Mouse (Mus musculus) forebrain, embryonic 14.5 days (tissue): ENCODE measurements around the gene Krtap4-9. TPM values are rescaled to one million over a fixed set of nuclear protein-coding genes. Genes with fewer than 3 reads are reported as not detected.
"Not testable (repeated sequence)": the region's sequence is repeated elsewhere in the genome, so short reads cannot be mapped to it uniquely, and the experiment has no call there.

Source experiments
- ATAC-seq: fragments of 200-750 bp; cut with Nextera tagmentation; 2 replicates; pipeline ENCODE4 v1.8.0; 2017; ENCODE audit warnings: mild to moderate bottlenecking, moderate library complexity
- DNase-seq: peaks from one replicate; pipeline ENCODE4 v3.0.0-alpha.2; 2015; ENCODE audit warnings: low spot score
- H3K27ac ChIP-seq: fragments of 300-500 bp; sonication (generic); 2 replicates; pipeline ENCODE4 v1.5.1; 2014; ENCODE audit warnings: low read depth, mild to moderate bottlenecking, control low read depth, low read length, moderate library complexity
- H3K27me3 ChIP-seq: fragments of 300-500 bp; sonication (generic); replicated peaks from 2 replicates; pipeline ENCODE4 v1.6.1; 2014; ENCODE audit warnings: low read length, control low read depth, mixed read lengths; ENCODE audit not compliant: control insufficient read depth, insufficient read depth
- H3K36me3 ChIP-seq: fragments of 300-500 bp; sonication (generic); 2 replicates; pipeline ENCODE4 v1.6.1; 2014; ENCODE audit warnings: low read length, control low read depth; ENCODE audit not compliant: control insufficient read depth, insufficient read depth
- H3K4me1 ChIP-seq: fragments of 300-500 bp; sonication (generic); 2 replicates; pipeline ENCODE4 v1.6.1; 2014; ENCODE audit warnings: antibody characterized with exemption, low read length, control low read depth; ENCODE audit not compliant: control insufficient read depth, insufficient read depth
- H3K4me2 ChIP-seq: fragments of 300-500 bp; sonication (generic); 2 replicates; pipeline ENCODE4 v1.6.1; 2014; ENCODE audit warnings: mild to moderate bottlenecking, control low read depth, low read length
- H3K4me3 ChIP-seq: fragments of 300-500 bp; sonication (generic); 2 replicates; pipeline ENCODE4 v1.5.1; 2014; ENCODE audit warnings: low read depth, low read length, control low read depth
- H3K9ac ChIP-seq: fragments of 300-500 bp; sonication (generic); 2 replicates; pipeline ENCODE4 v1.6.1; 2014; ENCODE audit warnings: mild to moderate bottlenecking, low read length, control low read depth, moderate library complexity
- H3K9me3 ChIP-seq: fragments of 300-500 bp; sonication (generic); replicated peaks from 2 replicates; pipeline ENCODE4 v1.6.1; 2016; ENCODE audit warnings: low read length, control low read depth, mixed read lengths; ENCODE audit not compliant: control insufficient read depth
- WGBS: fragments of 180-500 bp; shearing (Covaris S2); extraction: QIAGEN DNeasy Blood & Tissue Kit; methylation state at CpG from one replicate; pipeline ENCODE4 v1.1.7; 2014; 5-methylcytosine and 5-hydroxymethylcytosine counted together
- polyA plus RNA-seq: library from polyadenylated mRNA; unstranded; fragments of >200 nt; fragmentation: Nextera tagmentation; extraction: Ambion mirVana; gene quantifications from 2 replicates; pipeline ENCODE4 v1.2.1, GENCODE M21; 2014

Krtap4-9 gene
- polyA plus RNA-seq, 1 experiment from 2014 or later: not detected

DNA sequence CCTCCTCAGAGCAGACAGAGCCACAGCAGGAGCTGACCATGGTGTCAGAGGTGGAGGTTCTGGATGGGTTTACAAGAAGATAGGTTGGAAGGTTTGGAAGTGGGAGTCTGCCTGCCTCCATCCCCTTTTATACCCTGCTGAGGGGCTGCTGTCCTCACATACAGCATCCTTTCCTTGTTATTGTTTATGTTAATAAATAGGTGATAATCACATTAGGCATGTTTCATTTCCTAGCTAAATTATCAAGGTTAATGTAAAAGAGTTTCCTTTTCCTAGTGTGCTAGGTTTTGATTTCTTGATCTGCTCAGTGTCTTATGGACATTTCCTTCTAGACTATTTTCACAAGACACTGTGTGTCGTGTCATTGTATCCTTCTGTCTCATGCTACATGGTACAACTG, 19.3 kb downstream of the Krtap4-9 start, which contains the start of gene Gm11554:
Gm11554 (minus strand) TSS at position 101 of the 400 bp plus-strand sequence.
- not testable (repeated sequence) for H3K4me3 ChIP-seq, H3K4me1 ChIP-seq, H3K4me2 ChIP-seq, H3K9me3 ChIP-seq, H3K9ac ChIP-seq, DNase-seq, H3K27ac ChIP-seq, ATAC-seq, H3K27me3 ChIP-seq, H3K36me3 ChIP-seq
- WGBS: no CpG with 5 or more reads among the region's 1 CpGs

- H3K27me3 ChIP-seq, ATAC-seq, H3K4me1 ChIP-seq, H3K4me3 ChIP-seq, H3K36me3 ChIP-seq, H3K9me3 ChIP-seq, H3K4me2 ChIP-seq, H3K27ac ChIP-seq, H3K9ac ChIP-seq, DNase-seq: not testable (repeated sequence)
Measured at GRCm38 (mm10) chr11:99809792-99810191, 24.8 kb downstream of the Krtap4-9 start, which contains the start of gene Krtap4-13. Gene Krtap4-13 (minus strand): TSS chr11:99809892.

- H3K27me3 ChIP-seq, H3K4me1 ChIP-seq, DNase-seq, ATAC-seq, H3K9ac ChIP-seq, H3K27ac ChIP-seq, H3K9me3 ChIP-seq, H3K4me3 ChIP-seq, H3K4me2 ChIP-seq, H3K36me3 ChIP-seq: not testable (repeated sequence)
- 84% methylated on average over 2 of the region's 2 CpGs for WGBS
Measured at GRCm38 (mm10) chr11:99815566-99815965, 30.6 kb downstream of the Krtap4-9 start, which contains the start of gene Gm11564. Gene Gm11564 (minus strand): TSS chr11:99815666.

Other genes with a start within 250 kb of the Krtap4-9 start
- gene Krt40, start 242.0 kb upstream of the Krtap4-9 start, polyA plus RNA-seq: not detected in 2 replicates
- not detected in 2 replicates for gene Krtap3-3, start 234.3 kb upstream of the Krtap4-9 start, polyA plus RNA-seq
- gene Krtap3-2, start 228.3 kb upstream of the Krtap4-9 start, polyA plus RNA-seq: not detected in 2 replicates
- not detected in 2 replicates for gene Gm11939, start 225.7 kb upstream of the Krtap4-9 start, polyA plus RNA-seq
- not detected in 2 replicates for gene Krtap3-1, start 218.6 kb upstream of the Krtap4-9 start, polyA plus RNA-seq
- gene Krtap1-5, start 204.2 kb upstream of the Krtap4-9 start, polyA plus RNA-seq: not detected in 2 replicates
- gene Krtap1-4, start 201.5 kb upstream of the Krtap4-9 start, polyA plus RNA-seq: not detected in 2 replicates
- not detected in 2 replicates for gene Krtap1-3, start 193.9 kb upstream of the Krtap4-9 start, polyA plus RNA-seq
- not detected in 2 replicates for gene Krtap9-3, start 187.1 kb upstream of the Krtap4-9 start, polyA plus RNA-seq
- gene Gm11938, start 181.9 kb upstream of the Krtap4-9 start, polyA plus RNA-seq: not detected in 2 replicates
- gene Gm11937, start 175.0 kb upstream of the Krtap4-9 start, polyA plus RNA-seq: not detected in 2 replicates
- not detected in 2 replicates for gene Krtap2-4, start 170.4 kb upstream of the Krtap4-9 start, polyA plus RNA-seq
- gene Gm11562, start 164.8 kb upstream of the Krtap4-9 start, polyA plus RNA-seq: not detected in 2 replicates
- gene Krtap4-1, start 157.0 kb upstream of the Krtap4-9 start, polyA plus RNA-seq: not detected in 2 replicates
- not detected in 2 replicates for gene Krtap4-2, start 150.1 kb upstream of the Krtap4-9 start, polyA plus RNA-seq
- gene Krtap4-7, start 141.1 kb upstream of the Krtap4-9 start, polyA plus RNA-seq: not detected in 2 replicates
- gene Gm11555, start 135.0 kb upstream of the Krtap4-9 start, polyA plus RNA-seq: not detected in 2 replicates
- gene Gm11563, start 126.2 kb upstream of the Krtap4-9 start, polyA plus RNA-seq: not detected in 2 replicates
- not detected in 2 replicates for gene Krtap4-6, start 119.2 kb upstream of the Krtap4-9 start, polyA plus RNA-seq
- gene Gm14190, start 94.5 kb upstream of the Krtap4-9 start, polyA plus RNA-seq: not detected in 2 replicates
- gene Gm14180, start 50.9 kb upstream of the Krtap4-9 start, polyA plus RNA-seq: not detected in 2 replicates
- gene Gm11595, start 12.3 kb upstream of the Krtap4-9 start, polyA plus RNA-seq: not detected in 2 replicates
- not detected in 2 replicates for gene Krtap4-8, start 4.5 kb upstream of the Krtap4-9 start, polyA plus RNA-seq
- gene Gm11596, start 8.3 kb downstream of the Krtap4-9 start, polyA plus RNA-seq: not detected in 2 replicates
- gene Gm11569, start 13.7 kb downstream of the Krtap4-9 start, polyA plus RNA-seq: not detected in 2 replicates
- not detected in 2 replicates for gene Gm11554, start 19.2 kb downstream of the Krtap4-9 start, polyA plus RNA-seq
- gene Krtap4-13, start 24.7 kb downstream of the Krtap4-9 start, polyA plus RNA-seq: not detected in 2 replicates
- gene Gm11564, start 30.5 kb downstream of the Krtap4-9 start, polyA plus RNA-seq: not detected in 2 replicates
- gene 2300003K06Rik, start 52.9 kb downstream of the Krtap4-9 start, polyA plus RNA-seq: not detected in 2 replicates
- not detected in 2 replicates for gene Krtap4-16, start 66.4 kb downstream of the Krtap4-9 start, polyA plus RNA-seq
- gene Gm11568, start 72.7 kb downstream of the Krtap4-9 start, polyA plus RNA-seq: not detected in 2 replicates
- not detected in 2 replicates for gene Gm11559, start 79.3 kb downstream of the Krtap4-9 start, polyA plus RNA-seq
- not detected in 2 replicates for gene Krtap9-1, start 88.2 kb downstream of the Krtap4-9 start, polyA plus RNA-seq
- not detected in 2 replicates for gene Gm11567, start 94.0 kb downstream of the Krtap4-9 start, polyA plus RNA-seq
- not detected in 2 replicates for gene Krtap31-1, start 122.7 kb downstream of the Krtap4-9 start, polyA plus RNA-seq
- gene Gm11565, start 129.6 kb downstream of the Krtap4-9 start, polyA plus RNA-seq: not detected in 2 replicates
- gene Krtap31-2, start 151.1 kb downstream of the Krtap4-9 start, polyA plus RNA-seq: not detected in 2 replicates
- not detected in 2 replicates for gene Krtap9-5, start 163.3 kb downstream of the Krtap4-9 start, polyA plus RNA-seq
- gene Krtap29-1, start 193.9 kb downstream of the Krtap4-9 start, polyA plus RNA-seq: not detected in 2 replicates
- 0.09 TPM in 1 of 2 replicates, not detected in the other for gene Krtap16-1, start 201.4 kb downstream of the Krtap4-9 start, polyA plus RNA-seq
- 0.30 TPM in 1 of 2 replicates, not detected in the other for gene Krtap17-1, start 208.8 kb downstream of the Krtap4-9 start, polyA plus RNA-seq
- not detected in 2 replicates for gene Krt33a, start 231.0 kb downstream of the Krtap4-9 start, polyA plus RNA-seq
- not detected in 2 replicates for gene Krt33b, start 244.7 kb downstream of the Krtap4-9 start, polyA plus RNA-seq